Mouse (Mus musculus): ENCODE data around the gene Letm1.

Letm1 gene

DNA sequence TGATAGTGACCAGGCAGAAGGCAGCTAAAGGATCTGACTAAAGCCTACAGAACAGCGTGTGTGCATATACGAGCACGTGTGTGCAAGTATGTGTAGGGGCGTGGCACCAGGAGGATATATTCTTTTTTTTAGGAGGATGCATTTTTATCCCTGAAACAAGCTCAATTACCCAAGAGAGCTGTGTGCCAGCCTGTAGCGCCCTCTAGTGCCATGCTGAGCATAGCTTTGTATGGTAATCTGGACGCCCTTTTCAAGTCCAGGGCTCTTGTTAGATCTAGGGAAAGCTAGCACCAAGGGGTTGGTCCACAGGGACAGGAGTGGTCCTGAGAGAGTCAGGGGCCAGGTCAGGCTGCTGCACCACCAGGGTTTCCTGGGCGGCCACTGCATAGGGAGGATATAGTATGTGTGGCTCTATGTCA lies 44.7 kb downstream of the Letm1 start:
- peak; percentile 86 for DNase-seq

DNA sequence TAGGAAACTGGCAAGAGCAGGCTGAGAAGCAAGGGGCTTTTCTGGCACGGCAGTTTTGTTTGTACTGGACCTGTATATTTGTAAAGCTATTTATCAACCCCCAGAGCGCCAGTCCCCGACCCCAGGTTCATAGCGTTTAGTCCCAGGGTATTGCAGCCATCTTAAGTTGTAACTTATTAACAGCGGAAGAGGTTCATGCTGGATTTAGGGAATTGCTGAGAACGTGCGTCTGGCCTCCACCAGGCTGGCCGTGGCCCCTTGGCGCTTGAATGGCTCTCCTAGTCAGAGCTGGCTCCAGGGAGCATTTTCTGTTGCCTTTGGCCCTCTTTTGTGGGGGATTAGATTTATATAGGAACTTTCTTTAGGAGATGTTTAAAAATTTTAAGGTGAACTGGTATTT lies 46.4 kb downstream of the Letm1 start:
- DNase-seq: no peak

DNA sequence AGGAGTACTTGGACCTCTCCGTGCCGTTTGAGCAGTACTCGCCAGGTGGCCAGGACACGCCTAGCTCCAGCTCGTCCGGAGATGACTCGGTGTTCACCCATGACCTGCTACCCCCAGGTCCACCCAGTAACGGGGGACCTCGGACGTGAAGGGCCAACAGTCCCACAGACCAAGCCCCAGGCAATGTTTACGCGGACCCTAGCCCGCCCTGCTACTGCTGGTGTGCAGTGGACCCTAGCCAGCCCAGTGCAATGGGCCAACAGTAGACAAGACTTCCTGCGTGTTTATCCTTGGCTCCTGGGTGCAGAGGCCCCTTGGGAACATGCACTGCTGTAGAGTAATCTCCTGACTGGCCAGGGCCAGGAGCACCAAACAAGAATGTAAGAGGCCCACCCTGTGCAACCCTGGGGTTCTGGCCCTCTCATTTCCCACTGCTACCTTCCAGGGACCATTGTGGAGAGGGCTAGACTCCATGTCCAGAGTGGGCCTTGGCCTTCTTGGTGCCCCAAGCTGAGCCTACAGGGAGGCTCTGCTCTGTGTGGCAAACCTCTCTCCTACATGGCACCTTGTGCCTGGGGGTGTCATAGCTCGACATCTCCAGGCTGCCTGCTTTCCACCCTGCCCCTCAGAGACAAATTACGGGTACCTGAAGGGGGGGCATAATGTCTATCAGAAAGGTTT lies 47.1 kb downstream of the Letm1 start:
- DNase-seq: no peak

DNA sequence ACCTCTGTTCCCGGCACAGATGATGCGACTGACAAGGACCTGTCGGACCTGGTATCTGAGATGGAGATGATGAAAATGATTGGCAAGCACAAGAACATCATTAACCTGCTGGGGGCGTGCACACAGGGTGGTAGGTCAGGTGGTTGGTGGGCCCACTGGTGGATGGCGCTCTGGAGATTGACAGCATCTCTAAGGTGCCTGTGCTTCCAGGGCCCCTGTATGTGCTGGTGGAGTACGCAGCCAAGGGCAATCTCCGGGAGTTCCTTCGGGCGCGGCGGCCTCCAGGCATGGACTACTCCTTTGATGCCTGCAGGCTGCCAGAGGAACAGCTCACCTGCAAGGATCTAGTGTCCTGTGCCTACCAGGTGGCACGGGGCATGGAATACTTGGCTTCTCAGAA lies 48.8 kb downstream of the Letm1 start:
- DNase-seq: no peak

DNA sequence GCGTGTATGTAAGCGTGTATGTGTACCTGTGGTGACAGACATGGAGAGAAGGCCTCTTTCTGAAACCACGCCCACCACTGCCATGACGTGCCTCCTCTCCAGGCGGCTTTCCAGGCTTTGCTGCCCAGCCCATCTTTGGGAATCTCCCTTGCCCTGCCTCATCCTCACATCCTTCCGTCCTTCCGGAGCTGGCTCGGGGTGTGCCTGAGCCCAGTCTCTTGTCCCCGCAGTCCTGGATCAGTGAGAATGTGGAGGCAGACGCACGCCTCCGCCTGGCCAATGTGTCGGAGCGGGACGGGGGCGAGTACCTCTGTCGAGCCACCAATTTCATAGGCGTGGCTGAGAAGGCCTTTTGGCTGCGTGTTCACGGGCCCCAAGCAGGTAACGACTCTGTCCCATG lies 51.6 kb downstream of the Letm1 start:
- DNase-seq: no peak

DNA sequence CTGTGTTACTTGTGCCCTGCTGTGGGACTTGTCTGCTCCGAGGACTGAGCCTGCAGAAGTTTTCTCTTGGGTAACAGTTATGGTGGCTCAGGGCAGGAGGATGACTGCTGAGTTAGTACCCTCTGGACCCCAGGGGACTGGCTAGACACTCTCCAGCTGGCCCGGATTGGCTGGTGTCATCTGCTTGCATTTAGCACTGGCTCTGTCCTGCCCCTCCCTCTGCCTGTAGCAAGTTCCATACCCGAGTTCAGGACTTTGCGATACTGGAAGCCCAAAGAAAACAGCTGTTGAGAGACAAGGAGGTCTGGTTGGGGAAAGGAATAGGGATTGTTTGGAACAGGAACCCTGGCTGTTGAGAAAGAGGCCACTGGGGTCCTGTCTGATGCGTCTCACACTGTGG lies 52.1 kb downstream of the Letm1 start:
- no peak for DNase-seq

DNA sequence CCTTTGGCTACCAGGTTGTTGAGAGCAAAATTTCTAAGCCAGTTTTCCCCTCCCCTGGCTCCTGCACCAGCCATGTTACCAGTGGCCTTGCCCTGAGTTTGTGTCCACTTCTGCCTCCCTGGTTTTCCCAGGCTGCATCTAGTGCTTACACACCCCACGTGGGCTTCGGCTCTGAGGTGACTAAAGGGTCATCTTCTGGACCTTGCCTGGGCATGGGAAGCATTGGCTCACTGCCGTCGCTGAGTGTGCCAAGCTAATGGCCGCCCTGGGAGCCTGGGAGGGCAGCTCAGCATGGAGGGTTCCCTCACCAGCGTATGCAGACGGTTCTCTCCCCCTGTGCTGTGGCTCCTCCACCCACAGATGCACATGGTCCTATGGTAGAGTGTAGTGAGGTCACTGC lies 53.8 kb downstream of the Letm1 start:
- DNase-seq: no peak

DNA sequence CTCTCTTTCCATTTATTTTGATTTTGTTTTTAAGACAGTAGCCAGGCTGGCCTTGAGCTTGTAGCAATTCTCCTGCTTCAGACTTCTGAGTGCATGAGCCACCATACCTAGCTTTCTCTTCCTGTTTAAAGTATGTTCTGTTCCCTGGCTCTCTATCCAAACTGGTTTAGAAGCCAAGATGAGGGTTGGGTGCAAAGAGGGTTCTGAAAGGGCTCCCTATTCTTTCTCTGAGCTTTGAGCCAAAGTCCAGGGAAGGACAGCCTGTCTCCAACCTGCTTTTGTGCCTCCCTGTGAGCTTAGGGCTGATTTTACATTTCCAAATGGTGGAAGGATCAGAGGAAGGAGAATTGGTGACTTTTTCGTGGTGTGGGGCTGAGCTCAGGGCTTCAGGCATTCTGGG lies 55.7 kb downstream of the Letm1 start:
- DNase-seq: no peak

DNA sequence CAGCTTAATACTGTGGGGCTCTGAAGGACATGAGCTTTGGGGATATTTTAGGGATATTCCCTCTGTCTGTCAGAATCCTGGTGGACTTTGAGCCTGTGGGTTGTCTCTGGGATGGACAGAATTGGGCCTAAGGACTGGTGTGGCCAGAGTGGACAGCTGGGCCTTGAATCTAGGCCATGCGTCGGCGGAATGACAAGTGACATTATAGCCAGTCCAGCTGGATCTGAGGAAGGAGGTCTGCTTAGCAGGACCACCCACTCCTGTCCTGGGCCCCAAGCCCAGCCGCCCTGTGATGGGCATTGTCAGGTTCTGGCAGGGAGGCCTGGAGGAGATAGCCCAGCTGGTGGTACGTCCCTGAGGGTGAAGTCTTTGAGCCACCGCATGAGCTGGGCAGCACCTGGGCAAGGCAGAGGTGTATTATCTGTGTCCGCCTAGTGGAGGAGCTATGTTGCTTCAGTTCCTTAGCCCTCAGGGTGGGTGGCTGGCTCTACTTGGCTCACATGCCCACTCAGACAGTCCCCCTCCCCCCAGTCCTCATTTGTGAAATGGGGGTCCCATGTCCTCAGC lies 56.5 kb downstream of the Letm1 start:
- peak; percentile 59 for DNase-seq

DNA sequence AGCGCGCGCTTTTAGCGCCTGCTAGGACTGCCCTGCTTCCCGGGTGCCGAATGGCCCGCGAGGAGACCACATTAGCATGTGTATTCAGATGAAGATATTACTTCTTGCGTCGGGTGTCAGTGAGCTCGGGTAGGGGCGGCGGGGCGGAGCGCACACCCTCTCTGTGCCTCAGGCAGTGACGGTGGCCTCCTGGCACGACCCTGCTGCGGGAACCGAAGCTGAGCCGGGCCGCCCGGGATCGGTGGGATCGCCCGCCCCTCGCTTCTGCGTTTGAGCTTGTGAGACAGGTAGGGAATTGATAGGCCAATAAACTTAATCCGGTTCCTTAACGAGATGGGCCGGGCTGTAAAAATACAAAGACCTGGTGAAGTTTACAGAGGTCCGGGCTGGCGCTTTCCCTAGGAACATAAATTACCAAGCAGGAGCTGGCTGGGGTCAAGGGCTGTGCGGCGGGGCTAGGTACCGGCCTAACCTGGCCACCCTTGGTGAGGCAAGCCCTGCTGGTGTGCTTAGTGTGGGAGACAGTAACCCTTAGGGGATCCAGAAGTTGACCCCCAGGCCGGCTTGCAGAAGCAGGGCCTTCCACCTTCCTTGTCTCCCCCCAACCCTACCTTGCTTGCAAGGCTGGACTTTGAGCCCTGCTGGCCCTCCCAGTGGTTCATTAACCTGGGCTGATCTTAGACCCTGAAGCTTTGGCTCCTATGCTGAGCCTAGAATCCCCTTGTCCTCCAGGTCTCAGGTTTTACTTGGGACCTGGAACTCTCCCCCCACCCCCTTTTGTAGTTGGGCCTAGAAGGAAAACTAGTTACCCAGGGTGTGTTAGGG lies 58.8 kb downstream of the Letm1 start:
- peak; percentile 61 for DNase-seq

DNA sequence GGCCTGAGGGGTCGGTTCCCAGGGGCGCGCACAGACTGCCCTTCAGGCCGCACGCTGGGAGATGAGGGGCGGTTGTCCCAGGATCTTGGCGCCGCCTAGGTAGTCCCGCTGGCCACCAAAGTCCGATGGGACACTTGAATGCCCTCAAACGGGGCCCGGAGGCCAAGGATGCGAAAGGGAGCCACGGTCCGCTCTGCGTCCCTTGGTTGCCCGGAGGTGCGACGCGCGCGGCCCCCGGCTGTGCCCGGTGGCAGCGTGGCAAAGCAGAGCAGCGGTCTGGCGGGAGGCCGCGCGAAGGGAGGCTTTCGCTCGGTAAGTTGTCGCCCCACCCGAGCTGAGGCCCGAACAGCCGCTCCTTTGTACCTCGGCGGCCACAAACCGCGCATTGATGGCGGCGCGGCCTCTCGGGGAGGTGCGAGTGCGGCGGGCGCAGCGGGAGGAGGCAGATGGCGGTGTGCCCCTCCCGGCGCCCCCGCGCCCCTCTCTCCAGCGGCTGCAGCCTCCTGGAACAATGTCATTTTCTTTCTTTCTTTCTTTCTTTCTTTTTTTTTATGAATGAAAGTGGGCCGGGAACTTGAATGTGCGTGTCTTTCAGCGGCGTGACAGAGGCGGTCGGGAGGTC lies 59.5 kb downstream of the Letm1 start:
- peak; percentile 53 for DNase-seq

DNA sequence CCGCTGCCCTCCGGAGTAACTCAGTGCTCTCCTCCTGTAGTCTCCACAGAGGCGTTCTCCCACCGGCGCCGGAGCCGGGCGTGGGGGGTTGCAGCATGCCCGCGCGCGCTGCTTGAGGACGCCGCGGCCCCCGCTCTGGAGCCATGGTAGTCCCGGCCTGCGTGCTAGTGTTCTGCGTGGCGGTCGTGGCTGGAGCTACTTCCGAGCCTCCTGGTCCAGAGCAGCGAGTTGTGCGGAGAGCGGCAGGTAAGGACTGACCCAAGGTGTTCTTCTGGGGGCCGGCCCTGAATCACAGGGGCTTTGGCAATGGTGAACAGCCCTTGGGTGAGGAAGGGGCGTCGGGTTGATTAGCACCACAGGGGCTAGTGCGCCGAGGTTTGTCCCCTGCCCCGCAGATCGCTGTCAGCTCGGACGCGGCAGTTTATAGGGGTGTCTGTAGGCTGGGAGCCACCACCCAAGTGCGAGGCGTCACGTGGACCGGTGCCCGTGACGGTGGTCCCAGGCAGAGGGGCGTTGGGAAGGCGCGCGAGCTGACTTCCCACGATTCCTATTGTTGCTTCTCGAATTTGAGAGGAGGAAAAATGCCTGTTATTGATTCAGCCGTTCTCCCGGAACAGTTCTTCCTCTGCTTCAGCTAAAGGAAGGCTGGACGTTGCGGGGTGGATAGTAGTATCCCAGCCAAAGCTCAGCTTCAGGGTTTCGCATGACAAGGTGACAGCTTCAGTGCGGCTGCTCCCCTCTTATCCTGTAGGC lies 60.2 kb downstream of the Letm1 start:
- no peak for DNase-seq

DNA sequence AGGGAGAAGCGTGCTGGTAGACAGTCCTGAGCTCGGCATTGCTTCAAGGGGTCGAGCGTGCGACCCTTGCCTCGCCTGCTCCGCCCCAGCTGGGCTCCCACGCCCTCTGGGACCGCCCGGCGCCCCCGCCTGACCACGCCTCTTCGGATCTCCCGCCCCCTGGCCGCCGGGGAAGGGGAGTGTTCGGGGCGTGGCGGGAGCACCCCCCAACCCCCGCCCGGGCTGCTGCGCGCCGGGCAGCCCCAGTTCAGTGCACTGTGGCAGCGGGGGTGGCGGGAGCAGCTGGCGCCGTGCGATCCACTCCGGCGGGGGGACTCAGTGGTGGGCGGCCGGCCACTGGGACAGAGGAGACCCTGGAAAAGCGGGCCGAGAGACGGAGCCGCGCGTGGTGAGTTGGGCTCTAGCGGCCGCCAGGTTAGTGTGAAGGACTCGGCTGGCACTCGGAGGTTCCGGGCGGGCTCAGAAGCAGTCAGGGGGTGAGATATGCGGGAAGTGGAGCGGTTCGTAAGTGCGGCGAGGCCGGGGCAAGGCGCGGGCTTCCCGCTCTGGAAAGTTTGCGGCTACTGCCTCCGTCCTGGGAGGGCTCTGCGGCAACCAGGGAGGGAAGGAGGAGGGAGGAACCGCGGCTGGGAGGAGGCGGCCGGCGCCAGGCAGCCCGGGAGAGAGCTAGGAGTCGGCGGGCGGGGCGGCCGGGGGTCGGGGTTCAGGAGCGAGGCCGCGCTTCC lies 60.9 kb downstream of the Letm1 start, which contains the start of gene Fgfr3:
Gene Fgfr3 (plus strand): TSS at position 134 of the 725 bp plus-strand sequence.
- peak; percentile 73 for DNase-seq

DNA sequence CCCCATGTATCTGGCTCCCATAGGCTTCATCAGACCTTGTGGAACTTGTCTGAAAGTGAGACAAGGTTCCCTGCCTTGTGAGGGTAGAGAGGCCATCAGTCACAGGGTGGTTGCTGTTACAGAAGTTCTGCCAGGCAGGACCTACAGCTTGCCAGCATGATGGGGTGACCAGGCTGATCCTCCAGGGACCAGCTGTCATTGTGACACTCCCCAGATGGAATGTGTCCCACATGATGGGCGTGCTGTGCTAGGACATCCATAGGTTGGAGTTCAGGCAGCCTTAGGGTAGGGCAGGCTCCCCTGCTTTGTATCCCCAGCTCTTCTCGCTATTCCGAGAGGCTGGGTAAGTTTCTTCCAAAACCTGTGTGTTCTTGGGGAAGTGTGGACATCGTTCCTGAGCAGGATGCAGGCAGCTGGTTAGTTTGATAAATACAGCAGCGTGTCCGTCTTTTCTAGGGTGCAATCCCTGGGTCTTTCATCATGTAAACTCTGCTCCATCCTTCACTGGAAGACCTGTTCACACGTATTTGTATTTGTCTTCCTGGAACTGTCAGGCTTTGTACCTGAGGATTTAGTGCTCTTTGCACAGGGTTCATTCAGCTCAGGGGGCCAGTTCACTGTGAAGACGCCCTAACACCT lies 61.6 kb downstream of the Letm1 start:
- DNase-seq: no peak

DNA sequence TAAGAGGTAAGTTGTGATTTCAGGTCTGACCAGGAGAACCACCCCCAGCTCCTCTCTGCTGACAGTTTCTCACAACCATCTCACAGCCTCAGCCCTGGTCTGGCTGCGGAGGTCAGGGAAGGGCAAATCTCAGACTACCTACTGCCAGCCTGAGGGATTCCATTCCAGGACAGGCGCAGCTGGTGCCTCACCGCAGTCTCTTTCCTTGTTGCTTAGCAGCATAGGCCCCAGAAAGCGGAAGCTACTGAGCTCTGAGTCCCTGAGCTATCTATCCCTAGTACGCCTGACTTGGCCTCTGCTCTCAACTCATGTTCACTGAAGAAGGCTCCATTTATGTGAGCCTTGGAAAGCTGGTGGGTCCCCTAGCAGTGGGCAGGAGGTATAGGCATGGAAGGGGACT lies 64.2 kb downstream of the Letm1 start:
- DNase-seq: no peak

DNA sequence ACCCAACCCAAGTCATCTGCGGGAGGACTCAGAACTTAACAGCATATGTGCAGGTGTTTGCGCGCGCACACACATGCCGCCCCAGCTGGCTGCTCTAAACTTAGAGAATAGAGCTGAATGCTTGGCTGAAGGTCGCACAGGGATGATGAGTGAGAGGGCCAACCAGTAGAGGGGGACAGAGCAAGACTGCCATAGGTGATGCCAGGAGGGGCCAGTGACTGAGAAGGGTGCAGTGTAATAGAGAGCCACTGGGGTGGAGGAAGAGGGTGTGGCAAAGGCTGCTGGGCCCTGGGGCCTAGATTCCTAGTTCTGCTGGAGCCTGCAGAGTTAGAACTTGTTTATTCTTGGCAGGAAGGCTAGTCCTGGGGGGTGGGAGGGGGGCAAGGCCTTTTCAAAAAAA lies 66.2 kb downstream of the Letm1 start:
- DNase-seq: no peak

DNA sequence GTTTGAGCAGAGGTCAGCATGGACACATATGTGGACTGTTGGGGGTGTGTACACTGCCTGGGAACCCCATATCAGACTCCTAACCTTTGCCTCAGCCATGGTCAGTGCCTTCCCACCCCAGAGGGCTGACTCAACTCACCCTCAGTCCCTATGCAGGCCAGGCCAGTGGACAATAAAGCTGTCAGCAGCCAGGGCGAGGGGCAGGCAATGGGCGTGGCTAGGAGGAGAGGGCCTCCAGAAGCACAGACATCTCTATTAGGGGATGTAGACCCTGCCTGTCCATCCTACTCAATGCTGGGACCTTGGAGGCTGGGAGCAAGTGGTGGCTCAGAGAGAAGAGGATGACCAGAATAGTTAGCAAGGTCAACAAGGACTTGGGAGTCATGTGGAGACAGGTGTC lies 67.4 kb downstream of the Letm1 start:
- no peak for DNase-seq

DNA sequence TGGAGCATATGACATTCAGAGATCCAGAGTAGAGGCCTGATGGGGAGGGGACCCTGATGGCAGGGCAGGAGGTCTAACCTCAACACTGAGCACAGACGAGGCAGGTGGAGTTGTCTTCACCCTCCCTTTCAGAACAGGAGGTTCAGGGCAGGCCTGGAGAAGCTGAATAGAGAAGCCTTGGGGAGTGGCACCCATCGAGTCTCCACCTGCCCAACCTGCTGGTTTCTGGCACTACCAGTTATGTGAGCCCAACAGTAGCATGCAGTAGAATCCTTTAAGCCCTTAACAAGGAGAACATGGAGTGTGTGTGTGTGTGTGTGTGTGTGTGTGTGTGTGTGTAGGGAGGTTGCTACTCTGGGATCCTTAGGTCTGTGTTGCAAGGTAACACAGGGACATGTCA lies 70.1 kb downstream of the Letm1 start:
- no peak for DNase-seq

DNA sequence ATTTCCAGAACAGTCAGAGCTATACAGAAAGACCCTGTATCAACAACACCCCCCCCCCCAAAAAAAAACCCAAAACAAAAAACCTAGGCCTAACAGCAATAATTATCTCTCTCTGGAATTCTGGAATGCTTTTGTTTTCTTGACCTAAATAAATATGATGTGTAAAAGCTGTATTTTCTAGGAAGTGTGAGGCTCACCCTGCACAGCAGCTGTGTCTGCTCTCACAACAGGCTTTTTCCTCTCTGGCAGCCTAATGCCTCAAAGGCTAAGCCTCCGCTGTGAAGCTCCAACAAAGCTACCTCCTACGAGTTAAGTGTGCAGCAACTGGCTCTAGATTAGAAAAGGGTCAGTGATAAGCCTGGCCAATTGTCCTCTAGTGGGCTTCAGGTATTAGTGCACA lies 73.6 kb downstream of the Letm1 start:
- peak; percentile 49 for DNase-seq

DNA sequence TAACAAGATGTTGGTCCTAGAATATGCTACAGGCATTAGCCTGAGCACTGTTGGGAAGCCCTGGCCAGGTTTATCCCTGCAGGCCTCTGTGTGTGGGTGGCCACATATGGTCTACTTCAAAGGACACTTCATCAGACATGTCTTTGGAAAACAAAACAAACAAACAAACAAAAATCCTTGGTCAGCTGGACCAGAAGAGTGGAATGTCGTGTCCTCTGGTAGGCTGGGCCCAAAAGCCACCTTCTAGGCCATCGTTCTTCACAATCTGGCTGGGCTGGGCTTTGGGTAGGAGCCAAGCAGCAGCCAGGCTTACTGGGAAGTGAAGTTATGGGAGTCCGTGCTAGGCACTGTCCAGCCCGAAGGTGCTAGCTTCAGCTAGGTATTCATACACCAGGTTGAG lies 75.5 kb downstream of the Letm1 start:
- no peak for DNase-seq

DNA sequence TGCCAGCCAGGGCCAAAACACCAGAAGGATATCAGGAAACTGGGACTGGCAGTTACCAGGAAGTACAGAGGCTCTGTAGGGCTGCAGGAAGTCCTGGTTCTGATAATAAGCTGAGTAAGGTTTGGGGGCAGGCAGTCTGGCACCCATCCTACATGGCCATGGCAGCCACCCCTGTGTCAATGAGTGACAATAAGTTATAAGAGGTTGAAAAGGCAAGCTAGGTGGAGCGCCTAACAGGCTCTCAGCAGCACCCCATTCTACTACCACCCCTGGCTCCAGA lies 76.3 kb downstream of the Letm1 start:
- DNase-seq: no peak
